Mouse (Mus musculus): ENCODE results near the gene Crybb2.

DNA sequence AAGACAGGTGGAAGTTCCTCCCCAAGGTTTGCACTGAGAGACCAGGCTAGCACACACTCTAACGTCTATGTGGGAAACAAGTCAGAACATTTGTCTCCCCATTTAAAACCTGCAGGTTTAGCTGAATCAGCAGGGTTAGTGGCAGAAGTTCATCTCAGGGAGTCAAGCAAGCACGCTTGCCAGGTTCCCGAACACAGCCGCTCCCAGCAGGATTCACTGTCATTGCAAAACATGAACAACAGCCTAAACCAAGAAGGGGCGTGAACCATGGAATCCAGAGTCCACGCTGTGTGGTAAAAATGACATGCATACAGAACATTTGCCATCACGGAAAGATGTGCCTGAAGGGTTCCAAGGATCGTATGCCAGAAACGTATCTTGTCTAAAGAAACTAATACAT is 35.1 kb upstream of the Crybb2 start:
- TF ChIP-seq CTCF (IDR thresholded peaks at IDR 0.05; ENCODE audit: low read depth) (no peak), EP300 (IDR thresholded peaks at IDR 0.05; ENCODE audit: low read depth) (no peak)

Measured in heart, postnatal 0 days (tissue).